Mouse (Mus musculus): ENCODE data around the gene Clrn3. TPM values are rescaled to one million over a fixed set of nuclear protein-coding genes. Genes with fewer than 3 reads are reported as not detected.
"Not testable (repeated sequence)": the region's sequence is repeated elsewhere in the genome, so short reads cannot be mapped to it uniquely, and the experiment has no call there.

Gene Clrn3
- total RNA-seq, 2 experiments from 2014 or later: not detected

DNA sequence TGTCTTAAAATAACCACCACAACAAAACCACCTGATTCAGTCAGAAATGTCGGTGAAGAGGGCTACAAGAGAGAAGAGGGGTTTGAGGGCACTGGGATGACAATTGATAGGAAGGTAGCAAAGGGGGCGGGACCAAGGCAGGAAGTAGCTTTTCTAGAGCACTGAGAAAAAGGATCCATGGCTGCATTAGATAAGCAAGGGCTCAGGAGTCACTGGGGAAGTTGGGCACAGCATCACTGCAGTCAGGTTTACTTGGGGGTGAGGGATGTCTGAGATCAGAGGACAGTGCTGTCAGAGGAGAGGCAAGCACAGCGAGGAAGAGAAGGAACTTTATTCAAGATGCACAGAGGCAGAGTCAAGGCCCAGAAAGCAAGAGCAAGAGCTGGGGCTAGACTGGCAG is 7.5 kb upstream of the Clrn3 start:
- no peak for DNase-seq

DNA sequence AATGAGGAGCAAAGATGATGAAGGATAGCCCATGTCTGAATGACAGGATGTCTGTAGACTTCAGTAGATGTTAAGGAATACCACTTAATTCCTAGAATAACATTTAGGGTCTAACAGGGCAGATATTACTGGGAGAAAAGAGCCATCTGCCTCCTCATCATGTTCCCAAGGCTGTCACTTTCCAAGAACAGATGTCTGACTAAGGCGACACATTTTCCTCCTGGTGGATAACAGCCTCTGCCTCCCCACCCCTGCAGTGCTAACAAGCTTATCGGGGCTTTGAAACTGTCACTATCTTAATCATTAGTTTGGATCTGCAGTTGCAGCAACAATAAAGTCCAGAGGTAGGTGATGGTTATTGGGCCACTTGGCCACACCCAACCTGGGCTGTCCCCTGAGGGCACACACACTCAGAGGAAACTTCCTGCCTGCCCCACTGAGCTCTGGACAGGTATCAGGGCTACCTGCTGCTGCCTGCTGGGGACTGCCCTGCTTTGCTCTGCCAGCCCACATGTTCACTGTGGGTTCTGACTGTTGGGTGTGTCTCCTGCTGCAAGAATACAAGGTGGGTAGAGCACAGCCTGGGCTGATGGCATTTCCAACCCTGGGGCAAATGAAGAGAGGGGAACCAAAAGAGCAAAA is 6.2 kb upstream of the Clrn3 start:
- no peak for DNase-seq

DNA sequence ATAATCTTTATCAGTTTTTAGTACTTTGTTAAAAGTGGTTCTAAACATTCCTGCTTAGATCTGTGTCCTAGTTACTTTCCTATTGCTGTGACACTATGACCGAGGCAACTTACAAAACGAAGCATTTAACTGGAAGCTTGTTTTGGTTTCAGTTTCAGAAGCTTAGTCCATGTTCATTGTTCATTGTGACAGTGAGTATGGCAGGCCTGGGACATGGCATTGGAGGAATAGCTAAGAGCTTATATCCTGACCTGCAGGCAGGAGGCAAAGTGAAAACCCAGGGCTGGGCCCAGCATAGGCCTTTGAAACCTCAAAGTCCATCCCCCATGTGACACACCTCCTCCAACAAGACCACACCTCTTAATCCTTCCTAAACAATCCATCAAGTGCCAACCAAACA is 614 bp upstream of the Clrn3 start:
- DNase-seq: no peak

DNA sequence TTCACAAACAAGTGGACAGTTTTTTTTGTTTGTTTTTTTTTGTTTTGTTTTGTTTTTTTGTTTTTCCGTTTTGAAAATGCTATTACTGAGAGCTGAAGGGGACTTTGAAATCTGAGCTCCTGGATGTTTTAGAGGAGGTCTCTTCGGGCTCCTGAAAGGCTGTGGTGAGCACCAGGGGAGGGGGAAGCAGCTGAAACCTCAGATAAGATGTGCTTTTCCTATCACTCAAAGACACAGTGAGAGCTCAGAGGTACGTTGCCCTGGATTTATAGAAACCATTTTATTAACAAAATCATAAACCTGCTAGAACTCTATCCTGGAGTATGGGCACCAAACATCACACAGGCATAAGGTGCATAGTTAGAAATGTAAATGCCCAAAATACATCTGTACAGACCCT is 1.3 kb downstream of the Clrn3 start:
- no peak for DNase-seq

DNA sequence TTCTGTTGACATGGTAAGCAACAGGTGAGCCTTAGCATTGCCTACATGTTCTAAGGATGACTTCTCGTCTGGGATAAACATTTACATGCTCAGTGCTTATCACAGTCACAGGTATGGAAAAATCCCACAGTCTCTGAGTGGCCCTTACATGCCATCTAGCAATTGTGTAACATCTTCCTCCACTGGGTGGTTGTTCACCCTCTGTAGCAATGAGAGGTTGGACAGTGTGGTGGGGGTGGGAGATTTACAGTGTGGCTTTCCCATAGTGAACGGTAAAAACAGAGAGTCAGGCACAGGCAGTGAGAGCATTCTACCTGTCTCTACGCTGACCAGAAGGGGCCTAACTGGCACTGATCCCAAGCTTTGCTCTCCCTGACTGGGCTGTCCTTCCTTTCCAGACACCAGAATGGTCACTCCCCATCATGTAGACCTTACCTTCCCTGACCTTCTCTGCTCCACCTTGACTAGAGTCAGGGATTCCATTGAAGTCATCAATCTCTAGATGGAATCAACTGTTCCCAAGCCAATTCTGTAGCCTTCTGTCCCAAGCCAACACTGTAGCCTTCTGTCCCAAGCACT is 1.8 kb downstream of the Clrn3 start:
- no peak for DNase-seq

DNA sequence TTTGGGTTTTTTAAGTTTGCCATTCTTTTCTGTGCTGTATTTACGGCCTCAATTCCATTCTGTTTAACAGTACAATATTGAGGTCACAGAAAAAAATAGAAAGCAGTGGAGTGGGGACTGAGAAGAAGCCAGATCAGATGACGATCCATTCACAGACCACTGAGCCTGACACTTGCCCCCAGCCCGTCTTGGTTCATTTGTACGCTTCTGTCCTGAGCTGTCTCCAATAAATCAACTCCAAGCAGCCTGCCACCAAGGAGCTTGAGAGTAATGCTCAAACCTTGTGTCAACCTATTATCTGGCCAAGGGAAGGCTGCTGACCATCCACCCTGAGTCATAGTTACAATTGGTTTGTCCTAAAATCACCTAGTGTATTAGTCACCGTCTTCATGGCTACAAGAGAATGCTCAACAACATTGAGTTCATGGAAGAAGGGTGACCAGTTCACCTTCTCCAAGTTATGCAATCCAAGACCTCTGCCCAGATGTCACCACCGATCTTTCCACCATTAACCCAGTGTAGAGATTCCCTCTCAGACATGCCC is 4.0 kb downstream of the Clrn3 start:
- DNase-seq: no peak

DNA sequence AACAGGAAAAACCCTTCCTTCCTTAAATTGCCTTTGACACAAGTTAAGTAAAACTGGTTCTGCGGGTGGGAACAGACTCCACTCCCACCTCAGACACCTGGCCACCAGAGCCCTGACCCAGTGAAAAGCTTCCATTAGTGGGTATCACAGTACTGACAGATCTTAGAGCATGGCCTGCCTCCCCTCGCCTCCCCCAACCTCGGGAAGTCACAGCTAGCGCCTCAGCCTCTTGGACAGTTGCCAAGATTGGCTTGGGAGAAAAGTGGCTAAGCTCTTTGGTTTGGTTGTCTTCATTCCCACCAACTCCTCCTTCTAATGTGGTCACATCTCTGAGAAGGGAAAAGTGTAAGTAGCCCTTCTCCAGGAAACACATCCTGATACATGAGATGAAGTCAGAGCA is 4.5 kb downstream of the Clrn3 start:
- DNase-seq: no peak

DNA sequence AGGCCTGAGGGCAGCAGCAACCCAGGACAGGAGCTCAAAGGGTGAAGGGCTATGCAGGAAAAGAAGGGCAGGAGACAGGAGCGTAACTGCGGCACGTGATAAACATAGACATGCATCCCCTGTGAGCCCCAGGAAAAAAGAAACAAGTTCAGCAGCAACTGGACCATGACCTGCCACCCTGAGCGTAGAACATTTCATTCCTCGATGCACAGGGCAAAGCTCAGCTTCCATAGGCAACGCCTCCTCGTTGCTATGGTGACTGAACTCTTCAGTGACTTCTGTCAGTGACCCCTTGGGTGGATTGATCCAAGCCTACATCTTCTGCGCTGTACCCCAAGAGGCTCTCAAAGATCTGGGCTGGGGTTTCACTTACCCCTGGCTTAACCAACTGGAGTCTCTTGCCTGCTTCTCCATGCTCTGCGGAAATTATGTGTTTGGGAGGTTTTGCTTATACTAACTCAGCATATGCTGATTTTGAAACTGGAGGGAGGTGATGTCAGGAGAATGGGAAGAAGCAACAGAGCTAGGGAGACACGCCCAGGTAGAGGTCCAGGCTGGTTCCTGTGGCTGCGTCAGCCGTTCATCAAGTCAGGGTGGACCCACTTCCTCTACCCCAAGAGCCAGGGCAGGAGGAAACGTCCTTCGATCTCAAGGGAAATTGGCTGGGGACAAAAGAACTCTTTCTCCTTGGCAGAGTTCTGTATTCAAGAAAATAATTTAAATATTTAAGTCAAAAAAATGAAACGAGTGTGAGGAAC is 6.5 kb downstream of the Clrn3 start:
- no peak for DNase-seq

DNA sequence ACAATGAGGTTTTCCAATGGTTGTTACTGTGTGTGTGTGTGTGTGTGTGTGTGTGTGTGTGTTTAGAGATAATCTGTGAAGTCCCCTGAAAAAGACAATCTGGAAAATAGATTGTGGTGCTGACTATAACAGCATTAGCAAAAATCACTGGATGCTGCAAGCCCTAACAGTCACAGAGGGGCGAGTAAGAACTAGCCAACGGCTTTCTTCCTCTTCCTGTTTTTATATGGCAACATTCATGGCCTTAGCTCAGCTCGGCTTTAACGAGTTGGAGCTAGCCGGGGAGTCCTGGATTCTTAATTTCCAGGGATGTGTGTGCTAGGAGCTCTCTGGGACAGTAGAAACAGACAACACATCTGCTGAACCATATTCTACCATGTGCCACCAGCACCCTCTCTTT is 8.2 kb downstream of the Clrn3 start:
- no peak for DNase-seq

DNA sequence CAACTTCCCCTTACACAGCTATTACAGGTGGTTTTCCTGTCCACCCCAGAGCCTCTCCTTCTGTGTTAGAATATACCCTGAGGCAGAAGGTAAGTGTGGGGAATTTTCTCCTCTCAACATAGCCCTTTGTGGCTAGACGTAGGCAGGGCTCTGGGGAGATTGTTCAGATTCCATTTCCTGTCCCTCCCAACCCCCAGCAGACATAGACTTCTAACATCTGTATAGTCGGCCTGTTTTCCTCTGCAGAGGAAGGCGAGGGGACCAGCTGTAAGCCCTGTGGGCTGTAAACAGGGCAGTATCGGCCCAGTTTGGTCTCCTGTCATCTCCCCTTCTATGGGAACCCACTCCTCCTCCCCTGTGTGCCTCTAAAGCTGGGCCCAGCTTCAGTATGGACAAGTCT is 11.3 kb downstream of the Clrn3 start:
- DNase-seq: no peak

DNA sequence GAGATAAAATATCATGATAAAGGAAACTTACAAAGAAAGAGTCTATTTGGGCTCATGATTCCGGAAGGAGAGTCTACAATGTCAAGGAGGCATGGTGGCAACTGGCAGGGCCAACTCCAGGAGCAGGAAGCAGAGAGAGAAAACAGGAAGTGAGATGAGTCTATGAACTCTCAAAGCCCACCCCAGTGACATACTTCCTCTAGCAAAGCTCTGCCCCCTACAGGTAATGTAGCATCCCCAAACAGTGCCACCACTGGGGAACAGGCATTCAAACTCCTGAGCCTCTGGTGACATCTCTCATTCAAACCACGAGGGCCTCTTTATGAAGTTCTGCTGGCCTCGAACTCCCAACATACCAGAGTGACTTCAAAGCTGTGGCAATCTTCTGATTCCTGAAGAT is 16.7 kb downstream of the Clrn3 start:
- no peak for DNase-seq

DNA sequence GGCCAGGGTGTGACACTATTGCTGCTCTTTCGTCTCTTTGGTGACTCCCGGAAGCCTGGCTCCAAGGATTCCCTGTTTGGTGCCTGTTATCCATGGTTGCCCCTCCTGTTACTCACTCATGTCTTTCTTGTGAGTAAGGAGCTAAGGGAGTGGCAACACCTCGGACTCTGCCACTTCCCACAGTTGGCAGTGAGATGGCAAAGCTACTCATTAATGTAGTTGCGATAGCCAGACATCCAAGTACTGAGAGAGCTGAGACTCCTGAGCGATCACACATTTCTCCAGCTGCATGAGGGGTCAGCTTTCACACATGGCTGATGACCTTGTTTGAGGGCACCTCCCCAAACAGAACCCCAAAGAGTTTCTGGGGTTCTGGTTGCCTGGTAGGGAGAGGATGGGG is 18.0 kb downstream of the Clrn3 start:
- no peak for DNase-seq

DNA sequence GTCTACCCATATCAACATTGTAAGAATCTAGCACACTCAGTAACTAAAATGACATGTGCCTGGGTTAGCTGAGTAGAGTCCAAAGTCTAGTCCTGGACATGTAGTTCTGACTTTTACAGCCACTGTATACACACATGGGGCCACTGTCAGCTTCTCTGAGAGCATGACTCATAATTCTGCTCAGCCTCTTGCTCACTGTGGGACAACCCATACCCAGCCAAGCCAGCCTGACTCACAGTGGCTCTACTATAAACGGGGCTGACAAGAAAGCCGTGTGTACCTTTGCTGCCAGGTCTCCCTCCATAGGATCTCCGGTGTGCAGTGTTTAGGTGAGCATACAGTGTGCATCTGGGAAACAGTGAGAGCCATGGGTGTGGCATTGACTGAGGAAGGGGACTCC is 19.2 kb downstream of the Clrn3 start:
- no peak for DNase-seq

DNA sequence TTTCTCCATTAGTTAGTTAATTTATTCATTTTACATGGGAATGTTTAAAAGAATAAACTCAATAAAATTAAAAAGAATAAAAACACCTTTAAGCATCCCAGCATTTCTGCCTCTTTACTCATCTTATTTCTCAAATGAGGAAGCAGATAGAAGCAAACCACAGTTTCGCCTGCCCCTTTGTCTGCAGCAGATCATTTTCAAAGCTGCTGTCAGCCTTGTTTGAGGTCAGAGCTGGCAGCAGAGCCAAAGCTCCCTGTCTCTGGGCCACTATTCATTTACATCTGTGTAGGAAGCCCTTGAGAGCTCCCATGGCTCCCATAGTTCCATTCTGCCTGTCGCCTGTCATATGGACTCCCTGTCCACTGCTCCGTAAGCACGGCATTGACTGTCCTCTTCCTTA is 19.9 kb downstream of the Clrn3 start:
- no peak for DNase-seq

DNA sequence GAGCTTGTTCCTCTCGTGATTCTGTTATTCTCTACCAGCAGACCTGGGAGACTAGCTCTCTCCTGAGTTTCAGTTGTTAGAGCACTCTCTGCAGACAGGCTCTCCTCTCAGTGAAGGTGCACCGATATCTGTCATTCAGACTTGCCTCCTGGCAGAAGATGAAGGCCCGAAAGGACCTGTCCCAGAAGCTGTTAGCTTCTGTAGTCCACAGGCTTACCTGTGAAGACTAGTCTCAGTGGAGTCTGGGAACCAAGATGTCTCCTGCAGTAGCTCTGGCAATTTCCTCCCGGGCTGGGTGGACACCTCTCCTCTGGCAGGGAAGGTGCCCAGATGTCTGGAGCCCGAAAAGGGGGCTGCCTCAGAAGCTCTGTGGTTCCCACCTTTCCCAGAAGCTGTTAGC is 21.9 kb downstream of the Clrn3 start:
- DNase-seq: not testable (repeated sequence)

DNA sequence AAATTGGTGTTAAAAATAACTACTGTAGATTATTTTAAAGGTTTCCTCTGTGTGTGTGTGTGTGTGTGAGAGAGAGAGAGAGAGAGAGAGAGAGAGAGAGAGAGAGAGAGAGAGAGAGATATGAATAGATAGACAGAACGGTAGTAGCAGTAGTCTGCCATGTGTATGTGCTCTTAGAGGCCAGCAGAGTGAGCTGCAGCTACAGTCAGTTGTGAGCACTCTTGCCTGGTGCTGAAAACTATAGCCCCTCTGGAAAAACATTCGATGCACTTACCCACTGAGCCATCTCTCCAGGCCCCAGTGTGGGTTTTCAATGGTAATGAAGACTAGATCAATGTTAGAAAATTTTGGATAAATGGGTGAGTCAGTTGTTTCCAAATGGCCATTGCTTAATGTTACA is 29.1 kb downstream of the Clrn3 start:
- no peak for DNase-seq

DNA sequence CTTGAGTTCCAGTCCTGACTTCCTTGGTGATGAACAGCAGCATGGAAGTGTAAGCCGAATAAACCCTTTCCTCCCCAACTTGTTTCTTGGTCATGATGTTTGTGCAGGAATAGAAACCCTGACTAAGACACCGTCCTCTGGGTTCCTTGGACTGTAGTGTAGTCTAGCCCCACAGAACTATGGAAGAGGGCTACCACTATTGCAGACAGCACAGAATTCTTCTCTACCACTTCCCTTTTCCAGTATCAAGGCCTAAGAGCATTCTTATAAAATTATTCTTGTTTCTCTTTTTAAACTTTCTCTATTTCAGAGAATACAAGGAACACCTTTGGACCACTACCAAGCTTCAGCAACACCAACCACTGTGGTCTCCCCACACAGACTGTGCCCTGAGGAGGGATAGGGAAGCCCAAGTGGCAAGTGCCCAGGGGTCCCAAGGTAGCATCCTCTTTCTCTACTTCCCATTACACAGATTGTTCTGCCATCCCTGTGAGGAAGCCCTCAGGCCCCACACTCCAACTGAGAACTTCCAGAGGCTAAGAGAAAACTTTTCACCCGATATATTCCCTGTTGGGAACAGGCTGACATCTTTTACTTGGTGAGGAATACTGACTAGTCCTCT is 29.8 kb downstream of the Clrn3 start:
- no peak for DNase-seq

DNA sequence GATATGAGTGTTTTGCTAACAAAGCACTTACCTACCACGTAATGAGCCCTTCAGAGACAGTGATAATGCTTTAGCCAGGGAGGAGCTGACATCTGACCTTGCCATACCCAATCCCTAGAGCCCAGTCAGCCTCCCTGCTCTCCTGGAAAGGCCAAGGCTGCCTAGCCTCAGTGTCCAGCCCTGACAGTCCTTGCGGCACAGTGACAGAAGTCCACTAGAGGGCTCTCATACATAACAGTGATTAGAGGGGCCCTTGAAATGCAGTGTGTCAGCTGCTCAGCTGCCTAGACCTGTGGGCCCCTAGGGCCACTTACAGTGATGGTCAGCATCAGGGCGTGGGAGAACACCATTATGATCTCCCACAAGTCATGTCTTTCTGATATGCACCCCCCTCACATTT is 33.2 kb downstream of the Clrn3 start:
- no peak for DNase-seq

DNA sequence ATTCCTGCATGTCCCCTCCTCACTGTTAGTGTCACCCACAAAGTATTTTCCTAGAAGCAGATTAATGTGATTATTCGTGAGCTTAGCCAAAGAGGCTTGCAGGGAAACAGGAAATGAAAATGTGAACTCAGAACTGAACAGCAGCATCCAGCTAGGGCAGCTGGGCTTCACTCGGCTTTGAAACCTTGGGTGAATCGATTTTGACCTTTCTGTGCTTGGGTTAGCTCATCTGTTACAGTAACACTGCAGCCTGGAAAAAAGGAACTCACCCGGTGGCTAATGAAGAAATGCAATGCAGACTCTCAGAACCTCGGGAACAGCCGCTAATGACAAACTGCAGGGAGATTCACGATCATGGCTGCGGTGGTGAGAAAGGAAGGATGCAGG is 38.0 kb downstream of the Clrn3 start:
- DNase-seq: no peak

DNA sequence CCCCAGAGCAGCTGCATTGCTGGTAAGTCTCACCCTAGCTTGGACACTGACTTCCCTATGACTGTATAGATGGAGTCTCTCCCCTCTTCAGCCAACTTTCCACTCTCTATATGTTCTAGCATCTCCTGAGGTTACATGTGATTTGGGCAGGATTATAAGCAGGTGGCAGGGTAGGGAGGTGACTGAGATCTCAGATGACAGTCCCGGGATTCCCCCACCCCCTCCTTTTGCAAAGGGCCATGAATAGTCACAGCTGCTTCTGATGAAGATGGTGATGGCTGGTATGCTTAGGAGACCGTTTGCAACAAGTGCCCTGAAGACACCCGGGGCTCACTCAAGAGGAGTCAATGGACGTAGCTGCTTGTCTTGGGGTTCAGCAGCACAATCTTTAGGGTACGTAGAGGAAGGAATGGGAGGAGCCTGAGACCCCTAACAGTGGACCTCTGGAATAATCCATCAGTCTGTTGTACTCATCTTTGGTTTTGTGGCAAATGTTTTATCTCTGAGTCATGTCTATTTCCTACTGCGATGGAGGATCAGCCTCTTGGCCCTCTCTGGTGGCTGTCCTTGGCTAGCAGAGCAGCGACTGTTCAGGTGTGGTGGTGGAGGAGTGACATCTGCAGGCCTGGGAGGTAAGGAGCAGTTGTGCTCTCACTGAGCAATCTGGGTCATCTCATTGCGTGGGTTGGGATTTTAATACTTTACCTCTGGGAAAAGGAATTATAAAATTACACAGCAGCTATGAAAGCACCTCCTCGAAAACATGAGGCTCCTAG is 38.5 kb downstream of the Clrn3 start:
- DNase-seq: no peak

DNA sequence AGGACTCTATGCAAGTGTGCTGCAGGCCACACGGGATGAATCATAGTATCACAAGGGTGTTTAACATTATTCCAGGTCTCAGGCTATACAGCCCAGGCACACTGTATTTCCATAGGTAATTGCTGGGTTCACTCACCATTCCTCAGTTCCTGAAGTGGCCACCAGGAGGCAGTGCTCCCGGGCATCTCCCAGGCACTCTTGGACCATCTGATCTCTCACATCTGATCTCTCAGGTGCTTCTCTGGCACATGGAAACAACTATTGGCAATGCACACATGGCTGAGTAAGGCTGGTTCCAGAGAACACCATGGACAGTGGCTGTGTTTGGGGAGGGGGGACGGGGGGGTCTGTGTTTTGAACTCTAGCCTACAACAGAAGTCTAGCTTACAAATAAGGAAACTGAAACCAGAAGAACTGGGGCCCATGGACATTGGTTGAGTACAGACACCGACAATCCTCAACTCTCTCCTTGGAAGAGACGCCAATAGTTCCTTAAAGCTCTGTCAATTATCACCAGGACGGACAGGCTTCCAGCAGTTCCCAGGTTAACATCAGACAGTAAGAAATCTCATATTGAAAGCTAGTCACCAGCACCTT is 40.1 kb downstream of the Clrn3 start:
- DNase-seq: peak; percentile 31

DNA sequence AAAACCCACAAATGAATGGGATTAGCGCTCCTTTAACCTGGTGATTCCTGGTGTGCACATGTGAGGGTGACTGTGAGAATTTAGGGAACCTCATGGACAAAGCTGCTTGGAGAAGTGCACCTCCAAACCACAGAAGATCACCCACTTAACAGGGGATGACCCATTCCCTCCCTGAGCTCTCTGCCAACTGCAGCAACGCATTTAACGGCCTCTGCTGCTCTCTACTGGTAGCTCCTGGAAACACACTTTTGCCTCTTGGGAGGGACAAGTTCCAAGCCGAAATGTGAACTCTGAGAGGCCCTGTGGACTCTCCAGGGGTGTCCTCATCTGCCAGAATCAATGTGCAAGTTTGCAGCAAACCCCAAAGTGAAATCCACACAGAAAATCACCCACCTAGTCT is 41.0 kb downstream of the Clrn3 start:
- DNase-seq: peak; percentile 75

All from gastrocnemius, postnatal 10 days (tissue).